Mouse (Mus musculus): Measurements from ENCODE around the gene Rpsa.

Gene Rpsa

GRCm38 (mm10) chr9:120167826-120168225 is 40.3 kb downstream of the Rpsa start:
- DNase-seq (ENCODE audit: low read depth, low spot score), result no peak

GRCm38 (mm10) chr9:120171295-120171694 is 43.8 kb downstream of the Rpsa start:
- DNase-seq (ENCODE audit: low read depth, low spot score), result peak; percentile 50

- no peak for DNase-seq (ENCODE audit: low read depth, low spot score)
Measured at GRCm38 (mm10) chr9:120174436-120175137, 47.1 kb downstream of the Rpsa start.

- no peak for DNase-seq (ENCODE audit: low read depth, low spot score)
Measured at GRCm38 (mm10) chr9:120178813-120179212, 51.3 kb downstream of the Rpsa start.

Measured in CD4-positive helper T cell, adult 2 months (primary cell).